Mouse (Mus musculus) spleen, adult 2 months (tissue): ENCODE data around the gene Ctsl. TPM values are rescaled to one million over a fixed set of nuclear protein-coding genes. Genes with fewer than 3 reads are reported as not detected.

ENCODE experiments used
- DNase-seq, 2 experiments: peaks; one replicate each; pipeline versions ENCODE4 v3.0.0 to v3.0.0-alpha.2; 2012 to 2021; ENCODE audit warnings: low spot score in 2 of 2, low read depth in 1 of 2
- H3K27ac ChIP-seq: fragments of 200-500 bp; 2 replicates; pipeline ENCODE4 v1.5.1; 2012; ENCODE audit warnings: low read length, inconsistent platforms; ENCODE audit not compliant: insufficient read depth
- H3K27me3 ChIP-seq: fragments of 200-500 bp; 2 replicates; pipeline ENCODE4 v1.6.1; 2012; ENCODE audit warnings: mild to moderate bottlenecking, moderate library complexity, low read length, inconsistent platforms; ENCODE audit not compliant: control insufficient read depth, insufficient read depth
- H3K36me3 ChIP-seq: fragments of 200-500 bp; 2 replicates; pipeline ENCODE4 v1.6.1; 2012; ENCODE audit warnings: mild to moderate bottlenecking, low read length, inconsistent platforms; ENCODE audit not compliant: control insufficient read depth, insufficient read depth
- H3K4me1 ChIP-seq: fragments of 200-500 bp; 2 replicates; pipeline ENCODE4 v1.6.1; 2011; ENCODE audit warnings: inconsistent platforms; ENCODE audit not compliant: control insufficient read depth, insufficient read depth, insufficient read length
- H3K4me3 ChIP-seq: fragments of 200-500 bp; 2 replicates; pipeline ENCODE4 v1.5.1; 2011; ENCODE audit warnings: mild to moderate bottlenecking, inconsistent platforms; ENCODE audit not compliant: insufficient read depth, insufficient read length; ENCODE audit errors: extremely low read depth
- CTCF ChIP-seq: fragments of 200-500 bp; IDR thresholded peaks from 2 replicates; pipeline ENCODE4 v1.5.1; 2011; ENCODE audit warnings: mild to moderate bottlenecking, inconsistent platforms; ENCODE audit not compliant: insufficient read depth, insufficient read length, insufficient replicate concordance; ENCODE audit errors: extremely low read depth
- POLR2A ChIP-seq: fragments of 200-500 bp; IDR thresholded peaks from 2 replicates; pipeline ENCODE4 v1.6.1; 2011; ENCODE audit warnings: low read depth, low read length, inconsistent platforms
- WGBS: fragments of 180-500 bp; shearing (Covaris S2); methylation state at CpG from one replicate; pipeline ENCODE4 v1.1.7; 2018; 5-methylcytosine and 5-hydroxymethylcytosine counted together
- polyA plus RNA-seq: library from polyadenylated mRNA; depleted of rRNA; stranded (reverse); fragments of >200 nt; gene quantifications from 2 replicates; pipeline ENCODE4 v1.2.3, GENCODE M21; 2012

The Ctsl gene
- polyA plus RNA-seq, 1 experiment, result 23.1 TPM

DNA sequence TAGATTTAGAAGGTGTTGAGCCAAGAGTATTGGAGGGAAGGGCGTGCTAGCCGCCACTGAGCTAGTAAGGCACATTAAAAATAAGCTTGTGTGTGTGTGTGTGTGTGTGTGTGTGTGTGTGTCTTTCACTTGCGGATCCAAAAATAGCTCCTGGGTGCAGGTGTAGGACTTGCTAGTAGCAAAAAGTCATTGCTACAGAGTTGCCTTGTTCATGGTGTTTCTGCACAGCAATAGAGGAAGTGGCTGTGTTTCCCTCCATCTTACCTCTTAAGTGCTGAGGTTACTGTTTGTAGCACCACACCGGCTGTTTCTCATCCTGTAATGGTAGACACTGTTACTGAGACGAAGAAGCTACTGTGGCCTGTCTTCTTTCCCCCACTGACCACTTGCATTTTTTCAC lies 37.3 kb upstream of the Ctsl start:
- WGBS, result 45% methylated on average over 5 of the region's 5 CpGs
- no peaks in the 10 kb centered on the region for H3K27me3 ChIP-seq
- H3K4me1 ChIP-seq, result no peaks in the 10 kb centered on the region
- no peaks in the 10 kb centered on the region for H3K36me3 ChIP-seq
- H3K27ac ChIP-seq, result no peak overlapping the region
- TF ChIP-seq CTCF (no peak), POLR2A (no peak)
- no peak overlapping the region for H3K4me3 ChIP-seq
- DNase-seq, result no peak

DNA sequence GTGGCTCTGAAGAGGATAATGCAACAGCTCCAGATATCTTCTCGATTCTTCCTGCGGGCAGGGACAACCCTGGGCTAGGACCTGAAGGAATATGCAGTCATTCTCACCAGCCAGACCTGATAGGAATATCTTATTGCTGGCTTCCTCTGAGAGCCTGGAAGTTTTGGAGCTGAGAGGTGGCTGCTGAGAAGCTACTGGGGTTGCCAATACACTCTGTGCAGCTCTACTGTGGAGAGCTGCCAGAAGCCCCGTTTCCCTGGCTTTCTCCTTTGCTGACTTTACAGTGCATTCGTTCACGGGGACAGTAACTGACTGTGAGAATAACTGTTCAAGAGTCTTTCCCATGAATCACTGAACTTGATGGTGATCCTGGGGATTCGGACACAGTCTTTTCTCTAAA lies 34.9 kb upstream of the Ctsl start:
- no peak for DNase-seq
- TF ChIP-seq POLR2A, result no peak
- TF ChIP-seq CTCF, result no peak
- Histone ChIP-seq H3K27me3 (no peaks in the 10 kb centered on the region), H3K4me3 (no peak overlapping the region), H3K27ac (no peak overlapping the region), H3K4me1 (no peaks in the 10 kb centered on the region), H3K36me3 (no peaks in the 10 kb centered on the region)
- 92% methylated on average over 6 of the region's 6 CpGs for WGBS

GRCm38 (mm10) chr13:64403519-64403918 lies 32.8 kb upstream of the Ctsl start:
- H3K27me3 ChIP-seq, result no peaks in the 10 kb centered on the region
- WGBS, result 67% methylated on average over 3 of the region's 3 CpGs
- no peaks in the 10 kb centered on the region for H3K36me3 ChIP-seq
- no peak overlapping the region for H3K27ac ChIP-seq
- no peaks in the 10 kb centered on the region for H3K4me1 ChIP-seq
- H3K4me3 ChIP-seq, result no peak overlapping the region
- TF ChIP-seq POLR2A (no peak), CTCF (no peak)
- DNase-seq, result no peak

GRCm38 (mm10) chr13:64402951-64403460 lies 32.3 kb upstream of the Ctsl start:
- 88% methylated on average over 8 of the region's 8 CpGs for WGBS
- TF ChIP-seq POLR2A (no peak), CTCF (no peak)
- no peak for DNase-seq
- Histone ChIP-seq H3K4me3 (no peak overlapping the region), H3K4me1 (no peaks in the 10 kb centered on the region), H3K36me3 (no peaks in the 10 kb centered on the region), H3K27ac (no peak overlapping the region), H3K27me3 (no peaks in the 10 kb centered on the region)

DNA sequence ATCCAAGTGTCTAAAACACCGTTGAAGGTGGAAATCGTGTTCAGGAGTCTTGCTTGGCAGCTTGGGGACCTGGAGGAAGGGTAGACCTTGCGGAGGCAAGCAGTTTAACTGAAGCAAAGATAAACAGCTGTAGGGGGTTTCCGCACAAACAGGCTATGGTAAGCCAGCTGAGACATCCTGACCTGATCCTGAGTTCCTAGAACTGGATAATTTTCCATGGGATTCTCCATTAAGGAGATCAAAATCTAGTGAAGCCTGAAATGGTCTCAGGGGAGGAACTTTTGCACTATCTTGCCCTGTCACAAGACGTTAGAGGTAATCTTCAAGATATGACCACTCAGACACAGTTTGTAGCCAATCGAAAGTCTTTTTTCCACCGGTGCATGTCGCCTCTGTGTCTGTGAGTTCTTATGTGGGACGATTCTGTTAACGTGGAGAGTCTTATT lies 31.8 kb upstream of the Ctsl start:
- Histone ChIP-seq H3K4me3 (no peak overlapping the region), H3K36me3 (no peaks in the 10 kb centered on the region), H3K27ac (no peak overlapping the region), H3K27me3 (no peaks in the 10 kb centered on the region), H3K4me1 (no peaks in the 10 kb centered on the region)
- no peak for TF ChIP-seq POLR2A
- no peak for TF ChIP-seq CTCF
- 82% methylated on average over 10 of the region's 10 CpGs for WGBS
- DNase-seq, result no peak

- no peak overlapping the region for H3K4me3 ChIP-seq
- H3K36me3 ChIP-seq, result no peaks in the 10 kb centered on the region
- H3K27me3 ChIP-seq, result no peaks in the 10 kb centered on the region
- WGBS, result 11% methylated on average over 3 of the region's 3 CpGs
- no peak overlapping the region for H3K27ac ChIP-seq
- no peak for DNase-seq
- no peaks in the 10 kb centered on the region for H3K4me1 ChIP-seq
- TF ChIP-seq POLR2A (no peak), CTCF (no peak)
These were observed 31.3 kb upstream of the Ctsl start for GRCm38 (mm10) chr13:64402006-64402405.

- no peaks in the 10 kb centered on the region for H3K36me3 ChIP-seq
- no peaks in the 10 kb centered on the region for H3K27me3 ChIP-seq
- no peak for TF ChIP-seq CTCF
- no peak for TF ChIP-seq POLR2A
- no peaks in the 10 kb centered on the region for H3K4me1 ChIP-seq
- WGBS, result 84% methylated on average over 7 of the region's 7 CpGs
- DNase-seq, result no peak
- H3K4me3 ChIP-seq, result no peak overlapping the region
- H3K27ac ChIP-seq, result no peak overlapping the region
These were observed 30.2 kb upstream of the Ctsl start for GRCm38 (mm10) chr13:64400801-64401361.

DNA sequence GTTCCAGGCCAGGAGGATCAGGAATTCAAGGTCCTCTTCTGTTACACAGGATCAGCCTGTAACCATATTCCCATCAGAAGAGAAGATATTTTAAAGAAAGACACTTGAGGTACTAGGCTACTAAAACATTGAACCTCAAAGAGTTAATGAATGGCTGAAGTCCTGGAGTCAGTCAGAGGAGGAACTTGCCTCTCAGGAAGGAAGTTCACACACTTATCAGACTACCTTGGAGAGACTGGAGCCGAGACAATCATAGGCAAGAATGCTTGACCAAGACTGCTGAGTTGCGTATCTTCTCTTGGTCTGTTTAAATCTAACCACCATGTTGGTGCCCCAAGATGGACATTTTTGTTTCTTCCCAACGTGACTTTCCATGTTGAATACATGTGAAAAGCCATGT lies 29.2 kb upstream of the Ctsl start:
- Histone ChIP-seq H3K36me3 (no peaks in the 10 kb centered on the region), H3K4me1 (no peaks in the 10 kb centered on the region), H3K4me3 (no peak overlapping the region), H3K27me3 (no peaks in the 10 kb centered on the region), H3K27ac (no peak overlapping the region)
- DNase-seq, result no peak
- WGBS, result 65% methylated on average over 3 of the region's 3 CpGs
- no peak for TF ChIP-seq POLR2A
- TF ChIP-seq CTCF, result no peak
